Mouse (Mus musculus): ENCODE data around the gene Apaf1. TPM values are rescaled to one million over a fixed set of nuclear protein-coding genes. Genes with fewer than 3 reads are reported as not detected.

Gene Apaf1
- polyA plus RNA-seq, 1 experiment from 2014 or later, result 31.6 TPM

Other genes with a start within 250 kb of the Apaf1 start
- 19.4 TPM in 2 replicates for gene Ikbip, start 170 bp upstream of the Apaf1 start, polyA plus RNA-seq (2016; fragmentation: Nextera tagmentation; extraction: Ambion mirVana)
- 359 and 369 TPM in 2 replicates for gene Slc25a3, start 41.3 kb upstream of the Apaf1 start, polyA plus RNA-seq (2016; fragmentation: Nextera tagmentation; extraction: Ambion mirVana)
- 426 and 438 TPM in 2 replicates for gene Tmpo, start 98.5 kb upstream of the Apaf1 start, polyA plus RNA-seq (2016; fragmentation: Nextera tagmentation; extraction: Ambion mirVana)